ENCODE assay signal across 13 mouse cellular contexts in the genomic region with DNA sequence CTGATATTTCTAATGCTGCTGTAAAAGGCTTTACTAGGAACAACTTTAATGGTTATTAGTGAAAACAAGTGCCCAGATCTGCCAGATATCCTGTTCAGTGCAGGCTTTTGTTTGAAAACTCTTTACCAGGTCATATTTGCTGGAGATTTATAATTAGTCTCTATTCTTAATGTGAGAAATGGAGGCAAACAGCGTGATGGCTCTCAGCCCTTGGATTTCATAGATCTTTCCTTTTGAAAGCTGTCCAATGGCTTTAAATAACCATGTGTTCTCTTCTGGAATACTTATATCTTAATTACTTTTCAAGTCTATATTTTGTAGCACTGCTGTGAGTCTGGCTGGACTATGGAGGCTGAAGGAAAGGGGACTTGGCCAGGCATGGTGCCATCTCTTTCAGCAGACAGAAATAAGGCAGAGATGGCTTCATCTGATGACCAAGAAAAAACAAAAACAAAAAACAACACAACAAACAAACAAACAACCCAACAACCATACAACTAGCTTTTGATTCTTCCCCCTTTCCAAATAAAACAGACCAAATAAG.
A peak's percentile ranks its signal among the peaks of the same experiment; 100 is the strongest.
DNase-seq lines count a peak whose midpoint lies in the region; ATAC-seq lines count a peak whose summit lies in the region.
"Had no signal": no experiment of that assay in that cellular context is flagged by ENCODE, and none has a peak within 500 bp of the region (broad histone marks: within the 10 kb centered on the region; RNA-seq: fewer than 3 reads in every experiment).

No protein-coding gene starts in this region.

- peak overlapping the region; percentile 33 for H3K4me2 ChIP-seq in forebrain, embryonic 16.5 days (ENCODE audit: low read length)
- H3K4me2 ChIP-seq in midbrain, embryonic 13.5 days (replicated peaks), result 0 out of 2 replicates have a peak overlapping the region, but pooled peaks have one; percentile 13
- no peak overlapping the region for H3K4me2 ChIP-seq in midbrain, embryonic 14.5 days (ENCODE audit: low read length)
- H3K4me2 ChIP-seq in hindbrain, embryonic 15.5 days, result peak overlapping the region; percentile 18; the same call in 1 of the 2 replicates
- peak overlapping the region; percentile 26 for H3K4me2 ChIP-seq in neural tube, embryonic 12.5 days (replicated peaks)

- peaks cover 17% of the 10 kb centered on the region for H3K4me1 ChIP-seq in forebrain, embryonic 16.5 days (replicated peaks; ENCODE audit: control insufficient read depth, insufficient read depth, low read length)
- peaks cover 19% of the 10 kb centered on the region for H3K4me1 ChIP-seq in forebrain, embryonic 10.5 days
- peaks cover 23% of the 10 kb centered on the region for H3K4me1 ChIP-seq in midbrain, embryonic 13.5 days (replicated peaks)
- H3K4me1 ChIP-seq in midbrain, embryonic 14.5 days (ENCODE audit: control insufficient read depth, insufficient read depth, low read length), result peaks cover 8% of the 10 kb centered on the region
- peaks cover 21% of the 10 kb centered on the region for H3K4me1 ChIP-seq in hindbrain, embryonic 15.5 days (replicated peaks)
- peaks cover 27% of the 10 kb centered on the region for H3K4me1 ChIP-seq in neural tube, embryonic 12.5 days

- 20% methylated on average over 1 of the region's 1 CpGs for WGBS in forebrain, embryonic 16.5 days
- WGBS in forebrain, embryonic 10.5 days, result 76% methylated on average over 1 of the region's 1 CpGs
- whole genome bisulfite sequencing in midbrain, embryonic 13.5 days, result 77% methylated on average over 1 of the region's 1 CpGs
- 62% methylated on average over 1 of the region's 1 CpGs for WGBS in midbrain, embryonic 14.5 days
- 40% methylated on average over 1 of the region's 1 CpGs for WGBS in hindbrain, embryonic 15.5 days
- WGBS in neural tube, embryonic 12.5 days, result 17% methylated on average over 1 of the region's 1 CpGs

- DNase-seq in forebrain, embryonic 10.5 days (ENCODE audit: extremely low spot score, low spot score), result no peak
- DNase-seq in midbrain, embryonic 14.5 days, result no peak
- DNase-seq in thymus, postnatal 36 days, result no peak
- DNase-seq in retina, embryonic 14.5 days (ENCODE audit: low spot score), result no peak
- DNase-seq: adrenal gland, postnatal 25 days; heart, postnatal 14 days; kidney, adult 11 months; liver, postnatal 0 days had no signal

- no peaks in the 10 kb centered on the region for H3K36me3 ChIP-seq in forebrain, embryonic 16.5 days (ENCODE audit: control insufficient read depth, insufficient read depth)
- H3K36me3 ChIP-seq in forebrain, embryonic 10.5 days (replicated peaks), result no peaks in the 10 kb centered on the region
- no peaks in the 10 kb centered on the region for H3K36me3 ChIP-seq in midbrain, embryonic 13.5 days
- H3K36me3 ChIP-seq in midbrain, embryonic 14.5 days (ENCODE audit: control insufficient read depth, insufficient read depth, low read length), result no peaks in the 10 kb centered on the region
- no peaks in the 10 kb centered on the region for H3K36me3 ChIP-seq in hindbrain, embryonic 15.5 days
- no peaks in the 10 kb centered on the region for H3K36me3 ChIP-seq in neural tube, embryonic 12.5 days

- 0 out of 2 replicates have a peak, but pooled peaks have one; percentile 10 for ATAC-seq in forebrain, embryonic 16.5 days
- ATAC-seq in midbrain, embryonic 13.5 days, result no peak
- ATAC-seq in midbrain, embryonic 14.5 days (ENCODE audit: low FRiP score, low TSS enrichment), result no peak
- no peak for ATAC-seq in hindbrain, embryonic 15.5 days (ENCODE audit: low FRiP score, low read depth)
- ATAC-seq in neural tube, embryonic 12.5 days (ENCODE audit: low FRiP score, low read depth), result no peak
- ATAC-seq: liver, postnatal 0 days had no signal

- no peaks in the 10 kb centered on the region for H3K9me3 ChIP-seq in forebrain, embryonic 16.5 days (ENCODE audit: control insufficient read depth, low read length)
- no peaks in the 10 kb centered on the region for H3K9me3 ChIP-seq in forebrain, embryonic 10.5 days
- H3K9me3 ChIP-seq in midbrain, embryonic 13.5 days, result no peaks in the 10 kb centered on the region
- H3K9me3 ChIP-seq in midbrain, embryonic 14.5 days (ENCODE audit: control insufficient read depth, low read length), result no peaks in the 10 kb centered on the region
- H3K9me3 ChIP-seq in hindbrain, embryonic 15.5 days, result no peaks in the 10 kb centered on the region
- no peaks in the 10 kb centered on the region for H3K9me3 ChIP-seq in neural tube, embryonic 12.5 days

- H3K9ac ChIP-seq in forebrain, embryonic 16.5 days (replicated peaks; ENCODE audit: low read depth, low read length), result no peak overlapping the region
- H3K9ac ChIP-seq in midbrain, embryonic 13.5 days (replicated peaks), result no peak overlapping the region
- H3K9ac ChIP-seq in midbrain, embryonic 14.5 days (replicated peaks; ENCODE audit: low read length), result no peak overlapping the region
- no peak overlapping the region for H3K9ac ChIP-seq in hindbrain, embryonic 15.5 days
- no peak overlapping the region for H3K9ac ChIP-seq in neural tube, embryonic 12.5 days
- H3K9ac ChIP-seq: liver, postnatal 0 days had no signal

- H3K4me3 ChIP-seq in forebrain, embryonic 16.5 days (replicated peaks; ENCODE audit: low read length), result no peak overlapping the region
- H3K4me3 ChIP-seq in forebrain, embryonic 10.5 days, result no peak overlapping the region
- H3K4me3 ChIP-seq in midbrain, embryonic 13.5 days (replicated peaks), result no peak overlapping the region
- H3K4me3 ChIP-seq in midbrain, embryonic 14.5 days (replicated peaks; ENCODE audit: low read depth, low read length), result no peak overlapping the region
- H3K4me3 ChIP-seq in hindbrain, embryonic 15.5 days, result no peak overlapping the region
- no peak overlapping the region for H3K4me3 ChIP-seq in neural tube, embryonic 12.5 days
- H3K4me3 ChIP-seq: erythroblast, embryonic 14.5 days had no signal

- no peak overlapping the region for H3K27ac ChIP-seq in forebrain, embryonic 16.5 days (ENCODE audit: low read length)
- H3K27ac ChIP-seq in forebrain, embryonic 10.5 days, result no peak overlapping the region
- H3K27ac ChIP-seq in midbrain, embryonic 13.5 days, result no peak overlapping the region
- H3K27ac ChIP-seq in midbrain, embryonic 14.5 days (replicated peaks; ENCODE audit: low read depth, low read length), result no peak overlapping the region
- H3K27ac ChIP-seq in hindbrain, embryonic 15.5 days (replicated peaks), result peak overlapping the region; percentile 10
- no peak overlapping the region for H3K27ac ChIP-seq in neural tube, embryonic 12.5 days

- no peaks in the 10 kb centered on the region for H3K27me3 ChIP-seq in forebrain, embryonic 16.5 days (replicated peaks; ENCODE audit: control insufficient read depth, insufficient read depth, low read length)
- H3K27me3 ChIP-seq in forebrain, embryonic 10.5 days (ENCODE audit: poor library complexity, severe bottlenecking), result no peaks in the 10 kb centered on the region
- H3K27me3 ChIP-seq in midbrain, embryonic 13.5 days, result no peaks in the 10 kb centered on the region
- H3K27me3 ChIP-seq in midbrain, embryonic 14.5 days (ENCODE audit: control insufficient read depth, insufficient read depth, low read length), result no peaks in the 10 kb centered on the region
- no peaks in the 10 kb centered on the region for H3K27me3 ChIP-seq in hindbrain, embryonic 15.5 days
- no peaks in the 10 kb centered on the region for H3K27me3 ChIP-seq in neural tube, embryonic 12.5 days (replicated peaks)
